Mouse (Mus musculus) neural tube, embryonic 11.5 days (tissue): ENCODE data around the gene Rpl4. TPM values are rescaled to one million over a fixed set of nuclear protein-coding genes. Genes with fewer than 3 reads are reported as not detected.

ENCODE experiments used
- ATAC-seq: fragments of 200-750 bp; cut with Nextera tagmentation; 2 replicates; pipeline ENCODE4 v1.8.0; 2017; ENCODE audit warnings: moderate number of reproducible peaks, mild to moderate bottlenecking, moderate TSS enrichment, moderate library complexity; ENCODE audit not compliant: insufficient read depth, low FRiP score, low TSS enrichment
- DNase-seq: peaks from one replicate; pipeline ENCODE4 v3.0.0-alpha.2; 2015; ENCODE audit warnings: low spot score
- H3K27ac ChIP-seq: fragments of 300-500 bp; sonication (generic); 2 replicates; pipeline ENCODE4 v1.5.1; 2014; ENCODE audit warnings: low read depth, mild to moderate bottlenecking, low read length
- H3K27me3 ChIP-seq: fragments of 300-500 bp; sonication (generic); 2 replicates; pipeline ENCODE4 v1.6.1; 2014; ENCODE audit warnings: mild to moderate bottlenecking, low read length, mixed read lengths; ENCODE audit not compliant: control insufficient read depth, insufficient read depth
- H3K36me3 ChIP-seq: fragments of 300-500 bp; sonication (generic); 2 replicates; pipeline ENCODE4 v1.6.1; 2014; ENCODE audit warnings: mild to moderate bottlenecking, low read length, moderate library complexity, mixed read lengths; ENCODE audit not compliant: control insufficient read depth, insufficient read depth
- H3K4me1 ChIP-seq: fragments of 300-500 bp; sonication (generic); 2 replicates; pipeline ENCODE4 v1.6.1; 2014; ENCODE audit warnings: low read length, mixed read lengths; ENCODE audit not compliant: control insufficient read depth, insufficient read depth
- H3K4me2 ChIP-seq: fragments of 300-500 bp; sonication (generic); 2 replicates; pipeline ENCODE4 v1.6.1; 2014; ENCODE audit warnings: low read depth, mild to moderate bottlenecking, moderate library complexity
- H3K4me3 ChIP-seq: fragments of 300-500 bp; sonication (generic); 2 replicates; pipeline ENCODE4 v1.5.1; 2014; ENCODE audit warnings: low read depth, low read length
- H3K9ac ChIP-seq: fragments of 300-500 bp; sonication (generic); 2 replicates; pipeline ENCODE4 v1.6.1; 2014; ENCODE audit warnings: mild to moderate bottlenecking, low read length
- H3K9me3 ChIP-seq: fragments of 300-500 bp; sonication (generic); 2 replicates; pipeline ENCODE4 v1.6.1; 2016; ENCODE audit warnings: low read length; ENCODE audit not compliant: control insufficient read depth
- WGBS: fragments of 180-500 bp; shearing (Covaris S2); extraction: QIAGEN DNeasy Blood & Tissue Kit; methylation state at CpG from one replicate; pipeline ENCODE4 v1.1.7; 2014; 5-methylcytosine and 5-hydroxymethylcytosine counted together
- microRNA-seq: library from miRNA; unstranded; fragments of <30 nt; microRNA quantifications from one replicate; pipeline ENCODE4, GENCODE M21; 2016
- polyA plus RNA-seq: library from polyadenylated mRNA; unstranded; fragments of >200 nt; fragmentation: Nextera tagmentation; extraction: Ambion mirVana; gene quantifications from 2 replicates; pipeline ENCODE4 v1.2.1, GENCODE M21; 2014

Rpl4 gene
- polyA plus RNA-seq, 1 experiment from 2014 or later: 1,092 TPM

DNA sequence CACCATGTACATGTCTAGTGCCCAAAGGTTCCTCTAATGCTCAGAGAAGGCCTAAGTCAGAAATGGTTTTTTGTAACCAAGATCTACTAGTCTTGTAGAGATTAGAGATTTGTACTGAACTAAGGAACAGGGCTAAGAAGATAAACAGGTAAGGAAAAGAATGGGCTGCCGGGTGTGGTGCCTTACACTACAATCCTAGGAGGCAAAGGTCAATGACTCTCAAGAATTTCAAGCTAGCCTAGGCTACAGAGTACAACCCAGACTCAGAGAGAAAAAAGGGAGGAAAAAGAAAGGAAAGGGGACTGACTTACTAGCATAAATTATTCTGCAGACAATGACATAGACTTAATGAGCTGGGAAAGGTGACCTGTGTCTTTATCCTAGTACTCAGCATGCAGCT lies 47.4 kb downstream of the Rpl4 start:
- DNase-seq (no peak), ATAC-seq (no peak)
- no peaks in the 10 kb centered on the region for H3K27me3 ChIP-seq
- H3K4me1 ChIP-seq: no peaks in the 10 kb centered on the region
- 46% methylated on average over 1 of the region's 1 CpGs for WGBS
- no peak overlapping the region for H3K4me3 ChIP-seq
- peaks cover 2% of the 10 kb centered on the region; the same call in 1 of the 2 replicates for H3K36me3 ChIP-seq
- H3K27ac ChIP-seq: no peak overlapping the region
- no peak overlapping the region for H3K9ac ChIP-seq
- no peak overlapping the region for H3K4me2 ChIP-seq
- no peaks in the 10 kb centered on the region for H3K9me3 ChIP-seq

DNA sequence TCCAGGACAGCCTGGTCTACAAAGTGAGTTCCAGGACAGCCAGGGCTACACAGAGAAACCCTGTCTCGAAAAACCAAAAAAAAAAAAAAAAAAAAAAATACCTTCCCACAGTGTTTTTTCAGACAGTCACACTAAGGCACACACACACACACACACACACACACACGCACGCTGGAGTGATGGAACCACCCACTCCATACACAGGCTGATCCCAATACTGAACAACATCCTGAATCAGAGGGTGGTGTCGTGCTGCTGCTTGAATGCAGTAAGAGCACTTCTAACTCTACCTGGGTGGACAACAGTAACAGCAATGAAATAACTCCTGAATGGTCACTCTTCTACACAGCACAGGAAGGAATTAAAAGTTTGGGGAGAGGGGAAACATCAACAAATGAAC lies 48.3 kb downstream of the Rpl4 start:
- Histone ChIP-seq H3K9ac (no peak overlapping the region), H3K27me3 (no peaks in the 10 kb centered on the region), H3K4me1 (no peaks in the 10 kb centered on the region), H3K4me3 (no peak overlapping the region), H3K9me3 (no peaks in the 10 kb centered on the region), H3K4me2 (no peak overlapping the region), H3K27ac (no peak overlapping the region), H3K36me3 (peaks cover 2% of the 10 kb centered on the region; the same call in 1 of the 2 replicates)
- 79% methylated on average over 4 of the region's 4 CpGs for WGBS
- DNase-seq: no peak
- ATAC-seq: no peak

DNA sequence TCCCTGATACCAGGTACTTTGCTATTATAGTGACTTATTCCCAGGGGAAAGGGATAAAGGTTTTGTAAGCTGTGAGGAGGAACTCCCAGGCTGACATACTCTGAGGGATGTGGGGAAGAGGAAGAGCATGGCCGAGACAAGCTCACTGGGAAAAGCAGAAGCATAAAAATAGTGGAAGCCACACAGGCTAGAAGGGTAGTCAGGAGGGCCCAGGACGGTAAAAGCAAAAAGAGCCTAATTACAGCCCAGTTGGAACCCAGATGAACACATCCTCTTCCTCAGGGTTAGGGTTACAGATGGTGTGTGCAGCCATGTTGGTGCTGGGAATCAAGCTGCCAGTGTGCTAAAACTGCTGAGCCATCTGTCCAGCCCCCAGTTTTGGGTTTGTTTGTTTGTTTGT lies 48.9 kb downstream of the Rpl4 start:
- no peak overlapping the region for H3K27ac ChIP-seq
- H3K9ac ChIP-seq: no peak overlapping the region
- WGBS: 47% methylated on average over 2 of the region's 2 CpGs
- H3K9me3 ChIP-seq: no peaks in the 10 kb centered on the region
- no peak overlapping the region for H3K4me3 ChIP-seq
- no peak overlapping the region for H3K4me2 ChIP-seq
- no peaks in the 10 kb centered on the region for H3K4me1 ChIP-seq
- H3K36me3 ChIP-seq: peaks cover 2% of the 10 kb centered on the region; the same call in 1 of the 2 replicates
- H3K27me3 ChIP-seq: no peaks in the 10 kb centered on the region
- ATAC-seq (no peak), DNase-seq (no peak)

DNA sequence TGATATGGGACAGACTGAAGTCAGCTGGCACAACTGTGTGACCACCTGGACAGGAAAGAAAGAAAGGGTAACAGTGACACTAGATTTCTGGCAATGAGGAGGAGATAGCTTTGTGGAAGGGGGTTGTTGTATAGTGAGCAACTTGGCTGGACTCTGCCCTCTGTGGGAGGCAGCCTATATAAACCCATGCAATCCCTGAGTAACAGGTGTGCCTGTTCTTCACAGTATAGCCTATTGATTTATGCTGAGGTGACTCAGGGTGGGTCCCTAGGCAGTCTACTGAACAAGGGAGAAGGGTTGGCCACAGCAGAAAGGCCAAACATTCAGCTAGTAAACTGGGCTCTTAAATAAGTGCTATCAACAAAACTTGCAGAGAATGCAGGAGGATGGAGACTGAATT lies 52.6 kb downstream of the Rpl4 start:
- no peak overlapping the region for H3K9ac ChIP-seq
- no peak overlapping the region for H3K4me3 ChIP-seq
- no peaks in the 10 kb centered on the region; the same call in 1 of the 2 replicates for H3K4me1 ChIP-seq
- no peak overlapping the region for H3K4me2 ChIP-seq
- ATAC-seq (no peak), DNase-seq (no peak)
- peaks cover 2% of the 10 kb centered on the region; the same call in 1 of the 2 replicates for H3K36me3 ChIP-seq
- no peaks in the 10 kb centered on the region for H3K9me3 ChIP-seq
- H3K27ac ChIP-seq: no peak overlapping the region
- no peaks in the 10 kb centered on the region for H3K27me3 ChIP-seq

DNA sequence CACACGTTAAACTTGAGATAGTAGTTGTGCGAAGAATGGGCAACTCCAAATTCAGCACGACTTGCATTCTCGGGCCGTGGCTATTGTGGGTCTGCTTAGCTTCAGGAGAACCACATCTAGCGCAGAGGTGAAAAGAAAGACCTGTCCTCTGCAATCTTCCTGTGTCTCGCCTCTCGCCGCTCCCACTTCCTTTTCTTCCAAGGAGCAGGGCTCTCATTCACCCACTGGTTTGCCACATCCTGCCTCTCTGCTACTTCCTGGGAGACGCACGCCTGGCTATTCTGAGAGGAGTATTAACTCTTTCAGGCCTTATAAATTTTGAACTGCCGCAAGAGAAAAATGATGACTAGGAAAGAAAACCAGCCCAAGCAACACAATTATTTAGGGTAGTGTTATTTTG lies 54.6 kb downstream of the Rpl4 start:
- ATAC-seq (no peak), DNase-seq (no peak)
- Histone ChIP-seq H3K4me2 (no peak overlapping the region), H3K27ac (no peak overlapping the region), H3K9ac (no peak overlapping the region), H3K27me3 (no peaks in the 10 kb centered on the region), H3K9me3 (no peaks in the 10 kb centered on the region), H3K36me3 (peaks cover 2% of the 10 kb centered on the region; the same call in 1 of the 2 replicates), H3K4me1 (peaks cover 9% of the 10 kb centered on the region; the same call in 1 of the 2 replicates), H3K4me3 (no peak overlapping the region)
- 86% methylated on average over 12 of the region's 12 CpGs for WGBS

Small RNA genes within 50 kb of the gene (microRNA-seq; reads per million reads assigned to microRNA genes)
- not detected for gene Gm24106

Other genes starting within 250 kb of the Rpl4 start
- 6.8 and 7.7 TPM in 2 replicates for gene Smad6, start 151.3 kb upstream of the Rpl4 start, polyA plus RNA-seq
- gene Lctl, start 56.2 kb upstream of the Rpl4 start, polyA plus RNA-seq: not detected in 2 replicates
- gene Zwilch, start 271 bp upstream of the Rpl4 start, polyA plus RNA-seq: 22.2 and 24.0 TPM in 2 replicates
- gene Snapc5, start 5.9 kb downstream of the Rpl4 start, polyA plus RNA-seq: 28.4 and 31.7 TPM in 2 replicates
- gene Uchl4, start 61.8 kb downstream of the Rpl4 start, polyA plus RNA-seq: 1.7 and 2.4 TPM in 2 replicates
- 81.0 and 84.5 TPM in 2 replicates for gene Map2k1, start 80.3 kb downstream of the Rpl4 start, polyA plus RNA-seq
- gene Tipin, start 108.2 kb downstream of the Rpl4 start, polyA plus RNA-seq: 218 and 240 TPM in 2 replicates
- 25.4 and 25.6 TPM in 2 replicates for gene Dis3l, start 167.9 kb downstream of the Rpl4 start, polyA plus RNA-seq
- gene Megf11, start 212.3 kb downstream of the Rpl4 start, polyA plus RNA-seq: 4.7 and 5.7 TPM in 2 replicates